Mouse (Mus musculus) ES-Bruce4 (cell line): Measurements from ENCODE around the gene Cog2. TPM values are rescaled to one million over a fixed set of nuclear protein-coding genes. Genes with fewer than 3 reads are reported as not detected.

Experiments used
- H3K27ac ChIP-seq: 2 replicates; pipeline ENCODE4 v1.5.1; 2012; ENCODE audit warnings: low read length, inconsistent platforms; ENCODE audit not compliant: insufficient read depth
- H3K27me3 ChIP-seq: 2 replicates; pipeline ENCODE4 v1.6.1; 2012; ENCODE audit warnings: mild to moderate bottlenecking, low read length, inconsistent platforms; ENCODE audit not compliant: control insufficient read depth, poor library complexity, insufficient read depth, severe bottlenecking
- H3K36me3 ChIP-seq: 2 replicates; pipeline ENCODE4 v1.6.1; 2012; ENCODE audit warnings: inconsistent platforms, mild to moderate bottlenecking, low read length, moderate library complexity; ENCODE audit not compliant: control insufficient read depth, poor library complexity, insufficient read depth, severe bottlenecking
- H3K4me1 ChIP-seq: one replicate; pipeline ENCODE4 v1.8.1; 2011; ENCODE audit warnings: low read length; ENCODE audit not compliant: control insufficient read depth, insufficient read depth
- H3K4me3 ChIP-seq: 2 replicates; pipeline ENCODE4 v1.5.1; 2011; ENCODE audit warnings: low read depth, mild to moderate bottlenecking, low read length
- H3K9ac ChIP-seq: 2 replicates; pipeline ENCODE4 v1.6.1; 2012; ENCODE audit warnings: low read depth, mild to moderate bottlenecking, inconsistent platforms; ENCODE audit not compliant: poor library complexity, severe bottlenecking
- H3K9me3 ChIP-seq: replicated peaks from 2 replicates; pipeline ENCODE4 v1.6.1; 2012; ENCODE audit warnings: mild to moderate bottlenecking, low read length, inconsistent platforms; ENCODE audit not compliant: control insufficient read depth, poor library complexity, insufficient read depth, severe bottlenecking
- CTCF ChIP-seq: IDR thresholded peaks from one replicate; pipeline ENCODE4 v1.8.1; 2011; ENCODE audit warnings: low read depth, low read length
- EP300 ChIP-seq: IDR thresholded peaks from 2 replicates; pipeline ENCODE4 v1.6.1; 2011; ENCODE audit warnings: low read depth, low read length; ENCODE audit not compliant: insufficient read depth
- POLR2A ChIP-seq: IDR thresholded peaks from one replicate; pipeline ENCODE4 v1.8.1; 2011; ENCODE audit warnings: low read length; ENCODE audit not compliant: insufficient read depth
- polyA plus RNA-seq: library from polyadenylated mRNA; stranded (reverse); fragments of >200 nt; gene quantifications from 2 replicates; pipeline ENCODE4 v1.2.4, GENCODE M21; 2011; ENCODE audit warnings: low read depth; ENCODE audit not compliant: missing spikeins, insufficient read depth, insufficient read length

Gene Cog2
- polyA plus RNA-seq, 1 experiment = 22.1 TPM

GRCm38 (mm10) chr8:124507572-124508320 is 12.8 kb upstream of the Cog2 start:
- Histone ChIP-seq H3K9ac (no peak overlapping the region), H3K27ac (peak overlapping the region; percentile 49; the same call in 1 of the 2 replicates), H3K4me1 (no peaks in the 10 kb centered on the region), H3K9me3 (no peaks in the 10 kb centered on the region; the same call in 1 of the 2 replicates), H3K27me3 (no peaks in the 10 kb centered on the region), H3K36me3 (no peaks in the 10 kb centered on the region), H3K4me3 (no peak overlapping the region)
- TF ChIP-seq CTCF (no peak), EP300 (no peak), POLR2A (no peak)

- H3K27me3 ChIP-seq = no peaks in the 10 kb centered on the region
- TF ChIP-seq EP300 (no peak), CTCF (no peak), POLR2A (no peak)
Observed at GRCm38 (mm10) chr8:124508321-124508695, 12.3 kb upstream of the Cog2 start.

GRCm38 (mm10) chr8:124509156-124509555 is 11.4 kb upstream of the Cog2 start:
- TF ChIP-seq POLR2A (no peak), EP300 (no peak), CTCF (no peak)
- Histone ChIP-seq H3K4me3 (no peak overlapping the region), H3K27ac (no peak overlapping the region), H3K4me1 (no peaks in the 10 kb centered on the region), H3K9me3 (no peaks in the 10 kb centered on the region; the same call in 1 of the 2 replicates), H3K36me3 (no peaks in the 10 kb centered on the region), H3K9ac (no peak overlapping the region), H3K27me3 (no peaks in the 10 kb centered on the region)

More at GRCm38 (mm10) chr8:124508321-124508695, 12.3 kb upstream of the Cog2 start:
- no peak overlapping the region for H3K9ac ChIP-seq
- no peaks in the 10 kb centered on the region for H3K36me3 ChIP-seq
- no peak overlapping the region for H3K27ac ChIP-seq
- H3K9me3 ChIP-seq = no peaks in the 10 kb centered on the region; the same call in 1 of the 2 replicates
- no peak overlapping the region for H3K4me3 ChIP-seq
- H3K4me1 ChIP-seq = no peaks in the 10 kb centered on the region

GRCm38 (mm10) chr8:124516039-124516438 is 4.5 kb upstream of the Cog2 start:
- Histone ChIP-seq H3K27me3 (no peaks in the 10 kb centered on the region), H3K27ac (no peak overlapping the region), H3K4me1 (no peaks in the 10 kb centered on the region), H3K9me3 (no peaks in the 10 kb centered on the region), H3K9ac (no peak overlapping the region), H3K4me3 (no peak overlapping the region), H3K36me3 (no peaks in the 10 kb centered on the region)
- TF ChIP-seq CTCF (no peak), EP300 (no peak), POLR2A (no peak)

GRCm38 (mm10) chr8:124516525-124516924 is 4.0 kb upstream of the Cog2 start:
- H3K36me3 ChIP-seq = no peaks in the 10 kb centered on the region
- no peaks in the 10 kb centered on the region for H3K4me1 ChIP-seq
- no peak for TF ChIP-seq EP300
- no peak for TF ChIP-seq POLR2A
- no peak for TF ChIP-seq CTCF
- no peak overlapping the region for H3K9ac ChIP-seq
- no peak overlapping the region for H3K4me3 ChIP-seq
- no peak overlapping the region for H3K27ac ChIP-seq
- H3K9me3 ChIP-seq = no peaks in the 10 kb centered on the region
- no peaks in the 10 kb centered on the region for H3K27me3 ChIP-seq

- no peaks in the 10 kb centered on the region for H3K9me3 ChIP-seq
- no peak overlapping the region for H3K9ac ChIP-seq
- H3K27me3 ChIP-seq = no peaks in the 10 kb centered on the region
- H3K36me3 ChIP-seq = no peaks in the 10 kb centered on the region
- TF ChIP-seq EP300 (no peak), CTCF (no peak), POLR2A (no peak)
- H3K4me1 ChIP-seq = peaks cover 2% of the 10 kb centered on the region
- H3K27ac ChIP-seq = no peak overlapping the region
- H3K4me3 ChIP-seq = no peak overlapping the region
Observed at GRCm38 (mm10) chr8:124517142-124517541, 3.4 kb upstream of the Cog2 start.
